9 mouse cellular contexts compared by ENCODE assay signal in genomic region chr8:10153611-10154438, GRCm38 (mm10). TPM values are rescaled to one million over a fixed set of nuclear protein-coding genes. Genes with fewer than 3 reads are reported as not detected.
DNase-seq lines count a peak whose midpoint lies in the region; ATAC-seq and TF ChIP-seq lines count a peak whose summit lies in the region.
"Had no signal": no experiment of that assay in that cellular context is flagged by ENCODE, and none has a peak within 500 bp of the region (broad histone marks: within the 10 kb centered on the region; RNA-seq: fewer than 3 reads in every experiment).

Gene Myo16 (plus strand): TSS chr8:10153911.

- H3K9me3 ChIP-seq in E14TG2a.4 (ENCODE audit: low read length), result peaks cover 10% of the 10 kb centered on the region; the same call in 1 of the 2 replicates
- no peaks in the 10 kb centered on the region for H3K9me3 ChIP-seq in embryonic facial prominence, embryonic 14.5 days (ENCODE audit: control insufficient read depth, low read length)
- H3K9me3 ChIP-seq in intestine, embryonic 14.5 days (ENCODE audit: control insufficient read depth, low read length), result no peaks in the 10 kb centered on the region
- no peaks in the 10 kb centered on the region for H3K9me3 ChIP-seq in lung, embryonic 15.5 days
- H3K9me3 ChIP-seq in stomach, embryonic 15.5 days, result no peaks in the 10 kb centered on the region
- H3K9me3 ChIP-seq: G1E had no signal

- peaks cover 42% of the 10 kb centered on the region for H3K27me3 ChIP-seq in E14TG2a.4 (ENCODE audit: insufficient read depth, low read length)
- peaks cover 13% of the 10 kb centered on the region for H3K27me3 ChIP-seq in embryonic facial prominence, embryonic 14.5 days (replicated peaks; ENCODE audit: control insufficient read depth, insufficient read depth, low read length)
- peaks cover 14% of the 10 kb centered on the region; the same call in 1 of the 2 replicates for H3K27me3 ChIP-seq in intestine, embryonic 14.5 days (replicated peaks; ENCODE audit: control insufficient read depth, insufficient read depth, low read length)
- peaks cover 17% of the 10 kb centered on the region for H3K27me3 ChIP-seq in lung, embryonic 15.5 days
- H3K27me3 ChIP-seq in stomach, embryonic 15.5 days (replicated peaks), result peaks cover 5% of the 10 kb centered on the region; the same call in 1 of the 2 replicates

- WGBS in embryonic facial prominence, embryonic 14.5 days, result under 1% methylated on average over 46 of the region's 61 CpGs
- 2% methylated on average over 57 of the region's 61 CpGs for WGBS in intestine, embryonic 14.5 days
- WGBS in lung, embryonic 15.5 days, result under 1% methylated on average over 57 of the region's 61 CpGs
- WGBS in stomach, embryonic 15.5 days, result under 1% methylated on average over 44 of the region's 61 CpGs

- TF ChIP-seq CTCF in E14TG2a.4 (conservative IDR thresholded peaks at IDR 0.05; ENCODE audit: low read length), result no peak

- peak; percentile 79 for ATAC-seq in embryonic facial prominence, embryonic 14.5 days (ENCODE audit: low read depth)
- ATAC-seq in intestine, embryonic 14.5 days (replicated peaks; ENCODE audit: low FRiP score, low TSS enrichment, low read depth), result peak; percentile 79
- peak; percentile 79 for ATAC-seq in lung, embryonic 15.5 days (ENCODE audit: borderline replicate concordance, extremely low read depth, low FRiP score, low TSS enrichment)
- ATAC-seq in stomach, embryonic 15.5 days (ENCODE audit: insufficient read depth, low FRiP score, low read depth), result no peak

- H3K27ac ChIP-seq in embryonic facial prominence, embryonic 14.5 days (replicated peaks; ENCODE audit: low read depth, low read length), result no peak within 1 kb of the TSS
- no peak within 1 kb of the TSS for H3K27ac ChIP-seq in intestine, embryonic 14.5 days (ENCODE audit: low read depth)
- H3K27ac ChIP-seq in lung, embryonic 15.5 days, result no peak within 1 kb of the TSS
- H3K27ac ChIP-seq in stomach, embryonic 15.5 days, result no peak within 1 kb of the TSS

- H3K36me3 ChIP-seq in E14TG2a.4 (ENCODE audit: insufficient read depth, low read length), result no peaks in the 10 kb centered on the region
- H3K36me3 ChIP-seq in embryonic facial prominence, embryonic 14.5 days (ENCODE audit: control insufficient read depth, insufficient read depth, low read length), result no peaks in the 10 kb centered on the region
- no peaks in the 10 kb centered on the region for H3K36me3 ChIP-seq in intestine, embryonic 14.5 days (ENCODE audit: control insufficient read depth, insufficient read depth, low read length)
- H3K36me3 ChIP-seq in lung, embryonic 15.5 days, result no peaks in the 10 kb centered on the region
- H3K36me3 ChIP-seq in stomach, embryonic 15.5 days, result no peaks in the 10 kb centered on the region
- H3K36me3 ChIP-seq: G1E had no signal

- DNase-seq in frontal cortex, adult 2 months (ENCODE audit: extremely low spot score in 1 of 2, low spot score in 1 of 2), result no peak
- DNase-seq in frontal cortex, postnatal 14 days (ENCODE audit: low spot score in 2 of 2), result no peak
- peak; percentile 34 for DNase-seq in embryonic facial prominence, embryonic 14.5 days (ENCODE audit: low spot score)
- peak; percentile 69 for DNase-seq in intestine, embryonic 14.5 days (ENCODE audit: low spot score)
- no peak for DNase-seq in adrenal gland, postnatal 14 days

- H3K4me3 ChIP-seq in E14TG2a.4 (replicated peaks; ENCODE audit: low read length), result peak within 1 kb of the TSS; percentile 80
- peak within 1 kb of the TSS; percentile 61 for H3K4me3 ChIP-seq in embryonic facial prominence, embryonic 14.5 days (ENCODE audit: low read depth, low read length)
- peak within 1 kb of the TSS; percentile 47 for H3K4me3 ChIP-seq in intestine, embryonic 14.5 days (ENCODE audit: low read depth, low read length)
- peak within 1 kb of the TSS; percentile 51 for H3K4me3 ChIP-seq in lung, embryonic 15.5 days
- H3K4me3 ChIP-seq in stomach, embryonic 15.5 days (replicated peaks), result peak within 1 kb of the TSS; percentile 49

- H3K4me1 ChIP-seq in E14TG2a.4 (replicated peaks; ENCODE audit: low read depth, low read length), result peaks cover 4% of the 10 kb centered on the region
- 0 out of 2 replicates have a peak, but pooled peaks cover 3% of the 10 kb centered on the region for H3K4me1 ChIP-seq in embryonic facial prominence, embryonic 14.5 days (ENCODE audit: control insufficient read depth, insufficient read depth, low read length)
- no peaks in the 10 kb centered on the region for H3K4me1 ChIP-seq in intestine, embryonic 14.5 days (replicated peaks; ENCODE audit: control insufficient read depth, insufficient read depth, low read length)
- 0 out of 2 replicates have a peak, but pooled peaks cover 3% of the 10 kb centered on the region for H3K4me1 ChIP-seq in lung, embryonic 15.5 days
- no peaks in the 10 kb centered on the region for H3K4me1 ChIP-seq in stomach, embryonic 15.5 days

- peak within 1 kb of the TSS; percentile 91 for H3K4me2 ChIP-seq in embryonic facial prominence, embryonic 14.5 days (ENCODE audit: low read depth, low read length)
- peak within 1 kb of the TSS; percentile 89 for H3K4me2 ChIP-seq in intestine, embryonic 14.5 days (ENCODE audit: low read length)
- peak within 1 kb of the TSS; percentile 93 for H3K4me2 ChIP-seq in lung, embryonic 15.5 days
- peak within 1 kb of the TSS; percentile 77 for H3K4me2 ChIP-seq in stomach, embryonic 15.5 days

- peak within 1 kb of the TSS; percentile 67 for H3K9ac ChIP-seq in embryonic facial prominence, embryonic 14.5 days (ENCODE audit: low read depth, low read length)
- peak within 1 kb of the TSS; percentile 42 for H3K9ac ChIP-seq in intestine, embryonic 14.5 days (ENCODE audit: low read length)
- peak within 1 kb of the TSS; percentile 40 for H3K9ac ChIP-seq in lung, embryonic 15.5 days
- 0 out of 2 replicates have a peak within 1 kb of the TSS, but pooled peaks have one; percentile 16 for H3K9ac ChIP-seq in stomach, embryonic 15.5 days

RNA-seq across cellular contexts. Expression of gene Myo16, which starts in this region (rescaled TPM):
- polyA plus RNA-seq in frontal cortex, adult 2 months (2012; rRNA removed), result 36.7 and 37.7 TPM in 2 replicates
- polyA plus RNA-seq in embryonic facial prominence, embryonic 14.5 days (2014; fragmentation: Nextera tagmentation; extraction: Ambion mirVana), result 0.77 and 0.89 TPM in 2 replicates
- polyA plus RNA-seq in intestine, embryonic 14.5 days (2014; fragmentation: Nextera tagmentation; extraction: Ambion mirVana), result 0.26 and 0.27 TPM in 2 replicates
- polyA plus RNA-seq in lung, embryonic 15.5 days (2015; fragmentation: Nextera tagmentation; extraction: Ambion mirVana), result 0.67 and 0.68 TPM in 2 replicates
- polyA plus RNA-seq in stomach, embryonic 15.5 days (2015; fragmentation: Nextera tagmentation; extraction: Ambion mirVana), result 2.3 TPM in 2 replicates
- 0.53 TPM in 1 of 2 replicates, not detected in the other for total RNA-seq in adrenal gland, postnatal 14 days (2021)

Comparison
In these comparisons a context has a peak if more than half of its experiments do, and no peak if none do; other contexts are left out.
1. RNA of gene Myo16 (polyA plus RNA-seq): 36.7 to 37.7 TPM in frontal cortex, adult 2 months; 2.3 TPM in stomach, embryonic 15.5 days, 0.77 to 0.89 TPM in embryonic facial prominence, embryonic 14.5 days, 0.67 to 0.68 TPM in lung, embryonic 15.5 days and 0.26 to 0.27 TPM in intestine, embryonic 14.5 days; every median in the first group is over 10 times any median in the second.
2. Peak in DNase-seq, ATAC-seq, H3K4me3 ChIP-seq, H3K9ac ChIP-seq and H3K4me2 ChIP-seq in embryonic facial prominence, embryonic 14.5 days; RNA of the gene not detected or under 1 TPM.
3. Peak in DNase-seq, ATAC-seq, H3K4me3 ChIP-seq, H3K9ac ChIP-seq and H3K4me2 ChIP-seq in intestine, embryonic 14.5 days; RNA of the gene not detected or under 1 TPM.
4. Peak in ATAC-seq, H3K4me3 ChIP-seq, H3K9ac ChIP-seq and H3K4me2 ChIP-seq in lung, embryonic 15.5 days; RNA of the gene not detected or under 1 TPM.
5. H3K9ac ChIP-seq: peak in every context shown above with its lines; median percentile 67 in embryonic facial prominence, embryonic 14.5 days; 42 in intestine, embryonic 14.5 days; 40 in lung, embryonic 15.5 days; 16 in stomach, embryonic 15.5 days.
6. Peak in every context shown above with its lines, with median percentiles within 50 percentile points of each other: H3K4me3 ChIP-seq and H3K4me2 ChIP-seq.